Mouse (Mus musculus) ES-E14 (cell line): ENCODE results near the gene Macrod2.

Experiments used
- HCFC1 ChIP-seq: IDR thresholded peaks from 2 replicates; pipeline ENCODE4 v1.6.1; 2012; ENCODE audit warnings: low read length, inconsistent platforms, borderline replicate concordance; ENCODE audit not compliant: insufficient read depth
- MAFK ChIP-seq: IDR thresholded peaks from 2 replicates; pipeline ENCODE4 v1.6.1; 2014; ENCODE audit warnings: mild to moderate bottlenecking, low read depth, low read length, inconsistent platforms; ENCODE audit not compliant: insufficient read depth
- ZNF384 ChIP-seq: IDR thresholded peaks from 2 replicates; pipeline ENCODE4 v1.6.1; 2012; ENCODE audit warnings: low read depth, low read length, inconsistent platforms

GRCm38 (mm10) chr2:142174039-142174438, 1778.9 kb downstream of the Macrod2 start:
- no peak for TF ChIP-seq MAFK
- no peak for TF ChIP-seq ZNF384
- no peak for TF ChIP-seq HCFC1
